Mouse (Mus musculus) layer of hippocampus, postnatal 36 days (tissue): ENCODE results near the gene Txnip. TPM values are rescaled to one million over a fixed set of nuclear protein-coding genes. Genes with fewer than 3 reads are reported as not detected.
"Not testable (repeated sequence)": the region's sequence is repeated elsewhere in the genome, so short reads cannot be mapped to it uniquely, and the experiment has no call there.

Experiments used
- DNase-seq, 2 experiments: peaks; one replicate each; pipeline ENCODE4 v3.0.0; 2022
- total RNA-seq, 2 experiments: library from RNA; stranded (reverse); gene quantifications; 2 replicates each; pipeline ENCODE4 v1.2.3; 2021

Txnip gene
- total RNA-seq, 2 experiments from 2014 or later, result 20.7 to 32.2 TPM

DNA sequence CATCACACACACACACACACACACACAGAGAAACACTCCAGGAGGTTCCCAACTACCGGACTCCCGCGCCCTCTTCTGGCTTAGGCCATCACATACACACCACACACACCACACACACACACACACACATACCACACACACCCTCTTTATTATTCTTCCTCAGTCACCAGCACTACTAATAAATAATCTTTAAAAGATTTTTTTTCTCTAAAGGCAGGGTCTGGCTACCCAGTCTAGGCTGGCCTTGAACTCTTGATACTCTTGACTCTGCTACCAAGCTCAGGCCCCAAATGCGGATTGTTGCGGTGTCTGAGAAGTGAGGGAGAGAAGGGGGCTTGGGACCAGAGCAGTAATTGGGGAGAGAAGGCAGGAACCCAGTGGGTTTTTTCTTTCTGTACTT is 37.1 kb downstream of the Txnip start:
- DNase-seq, result no peak

GRCm38 (mm10) chr3:96595661-96596060 is 37.9 kb downstream of the Txnip start:
- DNase-seq, result peak in 1 of 2 experiments; percentile 43

GRCm38 (mm10) chr3:96596228-96596707 is 38.5 kb downstream of the Txnip start, which contains the start of gene Ankrd34a:
TSS of gene Ankrd34a (plus strand) at chr3:96596636.
- peak; percentile 82 to 84 for DNase-seq

GRCm38 (mm10) chr3:96596855-96597254 is 39.1 kb downstream of the Txnip start:
- peak in 1 of 2 experiments; percentile 35 for DNase-seq

DNA sequence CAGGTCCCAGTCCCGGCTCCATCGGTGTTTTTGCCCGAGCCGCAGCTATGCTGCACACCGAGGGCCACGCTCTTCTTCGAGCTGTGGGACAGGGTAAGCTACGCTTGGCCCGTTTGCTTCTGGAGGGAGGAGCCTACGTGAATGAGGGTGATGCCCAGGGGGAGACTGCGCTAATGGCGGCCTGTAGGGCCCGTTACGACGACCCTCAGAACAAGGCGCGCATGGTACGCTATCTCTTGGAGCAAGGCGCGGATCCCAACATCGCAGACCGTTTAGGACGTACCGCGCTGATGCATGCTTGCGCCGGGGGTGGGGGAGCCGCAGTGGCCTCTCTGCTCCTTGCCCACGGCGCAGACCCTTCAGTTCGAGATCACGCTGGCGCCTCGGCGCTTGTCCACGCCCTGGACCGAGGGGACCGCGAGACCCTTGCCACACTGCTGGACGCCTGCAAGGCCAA is 39.7 kb downstream of the Txnip start:
- DNase-seq, result peak; percentile 51 to 54

GRCm38 (mm10) chr3:96598156-96599068 is 40.7 kb downstream of the Txnip start:
- peak; percentile 56 to 65 for DNase-seq

GRCm38 (mm10) chr3:96599069-96599393 is 41.3 kb downstream of the Txnip start:
- no peak for DNase-seq

DNA sequence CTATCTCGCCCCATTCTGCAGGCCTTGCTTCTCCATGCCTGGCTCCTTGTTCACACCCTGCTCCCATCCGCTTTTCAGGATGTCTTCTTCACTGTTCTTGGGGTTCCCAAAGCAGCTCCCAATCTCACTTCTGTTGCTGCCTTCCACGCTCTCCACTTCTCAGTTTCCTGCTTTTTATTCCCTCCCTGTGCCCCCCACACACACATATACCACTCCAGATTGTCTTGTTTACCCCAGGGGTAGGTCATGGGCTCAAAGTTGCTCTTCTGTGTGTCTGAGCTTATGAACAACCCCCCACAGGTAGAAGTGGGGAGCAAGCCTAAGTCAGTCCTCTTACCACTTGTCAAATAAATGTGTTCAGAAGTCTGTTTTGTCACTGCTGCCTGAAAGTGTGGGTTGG is 41.7 kb downstream of the Txnip start:
- no peak for DNase-seq

DNA sequence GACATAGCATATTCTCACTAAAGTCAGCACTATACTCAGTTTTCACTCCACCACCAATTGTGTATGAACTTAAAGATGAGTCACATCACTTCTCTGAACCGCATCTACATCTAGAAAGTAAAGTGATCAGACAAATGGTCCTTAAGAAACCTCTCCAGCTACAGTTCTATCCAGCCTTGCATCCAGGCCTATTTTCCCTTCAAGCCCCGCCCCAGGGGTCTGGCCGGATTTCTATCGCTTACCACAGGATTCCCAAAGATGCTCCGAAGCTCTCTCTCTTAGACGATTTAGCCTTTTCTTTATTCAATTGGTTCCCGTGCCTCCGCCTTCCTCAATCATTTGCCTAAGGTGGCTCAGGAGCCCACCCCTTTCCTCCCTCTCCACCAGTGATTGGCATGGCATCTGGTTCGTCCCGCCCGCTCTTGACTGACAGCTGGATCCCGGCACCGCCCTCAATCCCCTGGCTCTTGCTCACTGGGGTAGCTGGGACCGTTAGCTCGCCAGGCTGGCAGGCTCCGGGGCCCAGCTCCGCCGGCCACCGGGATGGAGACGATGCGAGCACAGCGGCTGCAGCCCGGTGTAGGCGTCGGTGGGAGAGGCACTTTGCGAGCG is 43.0 kb downstream of the Txnip start, which contains the start of gene Lix1l:
Gene Lix1l, plus strand, starts transcription at position 511 of the 612 bp plus-strand sequence.
- DNase-seq, result peak; percentile 94 to 96

DNA sequence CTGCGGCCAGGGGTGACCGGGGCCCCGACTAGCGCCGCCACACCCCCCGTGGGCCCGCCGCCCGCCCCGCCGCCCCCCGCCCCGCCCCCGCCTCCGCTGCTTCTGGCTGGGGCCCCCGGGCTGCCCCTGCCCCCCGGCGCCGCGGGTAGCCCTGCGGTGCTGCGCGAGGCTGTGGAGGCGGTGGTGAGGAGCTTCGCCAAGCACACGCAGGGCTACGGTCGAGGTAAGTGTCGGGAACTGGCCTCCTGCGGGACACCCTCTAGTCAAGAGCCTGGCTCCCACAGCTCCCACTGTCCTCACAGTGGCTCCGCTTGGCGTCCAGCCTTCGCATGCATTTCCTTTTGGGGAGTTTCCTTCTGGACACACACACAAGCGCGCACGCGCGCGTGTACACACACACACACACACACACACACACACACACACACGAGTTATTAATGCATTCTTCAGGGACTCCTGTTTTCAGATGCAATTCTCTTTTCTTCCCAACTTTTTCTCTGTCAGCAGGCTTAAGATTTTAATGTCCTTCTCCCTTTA is 43.6 kb downstream of the Txnip start:
- peak; percentile 61 to 63 for DNase-seq

GRCm38 (mm10) chr3:96601941-96602703 is 44.4 kb downstream of the Txnip start:
- peak in 1 of 2 experiments; percentile 19 for DNase-seq

- DNase-seq, result no peak
These were observed 44.9 kb downstream of the Txnip start for GRCm38 (mm10) chr3:96602704-96603084.

- DNase-seq, result no peak
These were observed 45.6 kb downstream of the Txnip start for GRCm38 (mm10) chr3:96603311-96603710.

DNA sequence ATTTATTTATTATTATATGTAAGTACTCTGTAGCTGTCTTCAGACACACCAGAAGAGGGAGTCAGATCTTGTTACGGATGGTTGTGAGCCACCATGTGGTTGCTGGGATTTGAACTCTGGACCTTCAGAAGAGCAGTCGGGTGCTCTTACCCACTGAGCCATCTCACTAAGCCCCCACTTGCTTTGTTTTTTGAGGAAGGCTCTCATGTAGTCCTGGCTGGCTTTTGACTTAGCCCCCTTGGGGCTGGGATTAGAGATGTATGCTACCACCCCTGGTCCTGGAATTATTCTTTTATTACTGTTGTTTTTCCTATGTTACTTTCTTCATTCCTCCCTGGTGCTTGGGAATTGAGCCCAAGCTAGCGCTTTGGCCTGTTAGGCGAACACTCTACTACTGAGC is 48.2 kb downstream of the Txnip start:
- DNase-seq, result not testable (repeated sequence)

DNA sequence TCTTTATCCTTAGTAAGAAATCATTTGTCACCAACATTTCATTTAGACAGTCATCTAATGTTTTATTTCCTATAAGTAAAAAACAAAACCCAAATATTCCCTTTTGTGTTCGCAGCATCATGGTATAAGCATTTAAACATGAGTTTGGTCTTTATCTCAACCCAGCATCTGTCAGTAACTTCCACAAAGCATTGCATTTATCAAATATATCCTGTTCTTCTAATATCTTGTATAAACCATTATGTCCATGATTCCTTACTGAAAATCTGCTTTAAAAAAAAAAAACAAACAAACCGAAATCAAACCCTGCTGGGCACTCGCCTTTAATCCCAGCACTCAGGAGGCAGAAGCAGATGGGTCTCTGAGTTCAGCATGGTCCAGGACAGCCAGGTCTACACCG is 48.9 kb downstream of the Txnip start:
- DNase-seq, result no peak

Other genes with a start within 250 kb of the Txnip start
- gene BC107364, start 105.7 kb upstream of the Txnip start, total RNA-seq, result not detected
- under 1 TPM in 1 of 2 experiments, not detected in 1; 0.25 TPM for gene Hfe2, start 32.8 kb upstream of the Txnip start, total RNA-seq
- gene Gm16253, start 19.0 kb downstream of the Txnip start, total RNA-seq, result not detected
- 10 to 100 TPM; 32.4 to 34.2 TPM for gene Polr3gl, start 36.2 kb downstream of the Txnip start, total RNA-seq
- 10 to 100 TPM; 49.9 to 51.5 TPM for gene Ankrd34a, start 38.7 kb downstream of the Txnip start, total RNA-seq
- 10 to 100 TPM; 29.9 to 30.5 TPM for gene Lix1l, start 43.2 kb downstream of the Txnip start, total RNA-seq
- gene Rbm8a, start 72.0 kb downstream of the Txnip start, total RNA-seq, result 10 to 100 TPM; 50.8 to 58.4 TPM
- gene Pex11b, start 77.4 kb downstream of the Txnip start, total RNA-seq, result 10 to 100 TPM; 55.7 to 56.7 TPM
- under 1 TPM; 0.77 to 0.91 TPM for gene Gm42957, start 77.5 kb downstream of the Txnip start, total RNA-seq
- 1 to 10 TPM; 2.4 to 3.4 TPM for gene Itga10, start 87.6 kb downstream of the Txnip start, total RNA-seq
- 1 to 10 TPM; 4.3 to 5.1 TPM for gene Ankrd35, start 112.2 kb downstream of the Txnip start, total RNA-seq
- gene Pias3, start 138.4 kb downstream of the Txnip start, total RNA-seq, result 10 to 100 TPM; 26.1 to 27.5 TPM
- gene Nudt17, start 150.6 kb downstream of the Txnip start, total RNA-seq, result 10 to 100 TPM; 10.8 to 15.2 TPM
- 10 to 100 TPM; 22.0 to 24.1 TPM for gene Polr3c, start 169.7 kb downstream of the Txnip start, total RNA-seq
- 10 to 100 TPM; 54.1 to 60.0 TPM for gene Rnf115, start 169.7 kb downstream of the Txnip start, total RNA-seq